Mouse (Mus musculus) ovary, postnatal 36 days (tissue): ENCODE measurements around the gene Vmn1r12.
"Not testable (repeated sequence)": the region's sequence is repeated elsewhere in the genome, so short reads cannot be mapped to it uniquely, and the experiment has no call there.

Experiments
- DNase-seq: peaks from one replicate; pipeline ENCODE4 v3.0.0; 2022; ENCODE audit warnings: low spot score, mixed read lengths

The Vmn1r12 gene

GRCm38 (mm10) chr6:57156619-57157018, at the start of gene Vmn1r12:
TSS of gene Vmn1r12 (plus strand) at chr6:57156919.
- DNase-seq: no peak

- no peak for DNase-seq
These were observed 47.6 kb upstream of the Vmn1r12 start, which contains the start of gene Vmn1r10 for GRCm38 (mm10) chr6:57109154-57109553. TSS of gene Vmn1r10 (plus strand) at chr6:57109454.

DNA sequence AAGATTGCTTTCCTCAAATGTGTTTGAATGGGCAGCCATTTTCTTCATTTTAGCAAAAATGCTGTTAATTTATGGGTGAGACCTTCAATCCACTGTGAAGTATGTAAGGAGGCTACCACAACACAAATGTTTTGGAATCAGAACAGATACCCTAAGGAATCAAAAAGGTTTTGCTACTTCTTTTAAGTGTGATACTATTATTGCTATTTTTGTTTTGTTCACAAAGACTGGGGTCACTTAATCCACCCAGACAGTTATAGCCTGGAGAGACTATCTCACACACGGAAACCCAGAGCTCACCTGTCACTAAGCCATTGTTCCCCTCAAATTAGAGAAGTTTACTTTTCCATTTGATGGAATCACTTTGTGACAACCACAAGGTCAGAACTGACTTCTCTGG, 23.6 kb upstream of the Vmn1r12 start, which contains the start of gene Vmn1r11:
Gene Vmn1r11, plus strand, starts transcription at position 301 of the 400 bp plus-strand sequence.
- DNase-seq: no peak

- DNase-seq: not testable (repeated sequence)
These were observed 33.3 kb downstream of the Vmn1r12 start for GRCm38 (mm10) chr6:57190016-57190415.

DNA sequence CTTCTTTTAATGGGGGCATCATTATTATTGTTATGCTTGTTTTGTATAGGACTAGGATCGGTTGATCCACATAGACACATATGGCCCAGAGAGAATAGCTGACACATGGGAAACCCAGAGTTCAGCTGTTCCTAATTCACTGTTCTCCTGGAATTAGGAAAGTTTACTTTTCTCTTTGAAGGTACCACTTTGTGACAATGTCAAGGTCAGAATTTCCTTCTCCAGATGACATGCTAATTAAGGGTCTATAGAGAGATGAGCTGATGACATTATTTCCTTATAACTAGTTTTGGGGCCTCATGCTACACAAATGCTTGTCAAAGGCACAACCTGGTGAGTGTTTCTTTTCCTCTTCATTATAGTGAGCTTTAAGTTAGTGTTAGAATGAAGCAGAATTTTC, 46.3 kb downstream of the Vmn1r12 start, which contains the start of gene Vmn1r13:
Gene Vmn1r13, plus strand, starts transcription at position 301 of the 400 bp plus-strand sequence.
- DNase-seq: not testable (repeated sequence)
